Mouse (Mus musculus): Measurements from ENCODE around the gene Khsrp.

DNA sequence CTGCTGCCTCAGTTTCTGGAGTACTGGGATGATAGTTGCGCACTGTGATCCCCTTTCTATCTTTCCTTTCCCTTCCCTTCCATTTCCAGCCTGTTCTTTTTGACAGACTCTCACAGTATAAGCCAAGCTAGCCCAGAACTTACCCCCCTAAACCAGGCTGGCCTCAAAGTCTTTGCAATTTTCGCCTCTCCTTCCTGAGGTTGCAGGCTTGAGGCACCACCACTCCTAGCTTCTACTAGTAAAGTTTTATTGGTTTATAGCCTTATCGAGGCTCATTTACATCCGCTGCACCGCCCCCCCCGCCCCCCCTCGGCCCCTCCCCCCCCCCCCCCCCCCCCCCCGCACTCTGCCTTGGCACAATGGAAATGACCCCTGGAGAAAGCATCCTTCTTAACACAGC, 51.8 kb downstream of the Khsrp start:
- no peak for TF ChIP-seq CTCF (IDR thresholded peaks at IDR 0.05; ENCODE audit: low read depth, low read length)
- TF ChIP-seq POLR2A (IDR thresholded peaks at IDR 0.05; ENCODE audit: extremely low read depth, insufficient read depth, low read length): no peak
